Mouse (Mus musculus) gastrocnemius, postnatal 36 days (tissue): ENCODE measurements at regions not wholly inside any gene's neighbourhood (a gene's known extent, or its start where the extent isn't known, plus 50 kb on each side); places are given as distances from the start of the nearest gene placed in this dataset.

Experiments
- DNase-seq, 2 experiments: peaks; one replicate each; pipeline ENCODE4 v3.0.0; 2022
- intact Hi-C: fragments of 180-260 bp; cut with DNase I; formaldehyde crosslinking; loops from one replicate; pipeline ENCODE4 v1.15.1; 2025

DNA sequence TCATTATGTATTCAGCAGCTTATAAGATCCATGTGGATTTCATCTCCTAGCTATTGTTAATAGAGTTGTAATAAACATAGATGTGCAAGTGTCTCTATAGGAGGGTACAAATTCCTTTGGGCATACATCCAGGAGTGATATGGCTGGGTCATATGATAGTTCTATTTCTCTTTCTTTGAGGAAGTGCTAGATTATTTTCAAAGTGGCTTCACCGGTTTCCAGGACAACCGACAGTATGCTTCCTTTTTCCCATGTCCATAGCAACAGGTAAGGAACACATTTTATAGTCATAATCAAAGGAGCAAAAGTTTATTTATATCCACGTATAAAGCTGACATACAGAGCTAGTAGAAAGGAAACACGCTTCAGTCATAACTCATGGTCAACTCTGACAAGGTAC is 710.2 kb upstream of the Tenm4 start:
- intact Hi-C loops = no loop called here
- no peak for DNase-seq

GRCm38 (mm10) chr7:95465506-95465905 is 705.5 kb upstream of the Tenm4 start:
- intact Hi-C loops = no loop called here
- DNase-seq = no peak

GRCm38 (mm10) chr7:95467028-95467427 is 704.0 kb upstream of the Tenm4 start:
- intact Hi-C loops = no loop called here
- DNase-seq = no peak

- no peak for DNase-seq
- intact Hi-C loops = no loop called here
These were observed 697.2 kb upstream of the Tenm4 start for GRCm38 (mm10) chr7:95473892-95474291.

GRCm38 (mm10) chr7:95480121-95480726 is 690.8 kb upstream of the Tenm4 start:
- no peak for DNase-seq
- intact Hi-C loops = no loop called here

- intact Hi-C loops = no loop called here
- no peak for DNase-seq
These were observed 681.4 kb upstream of the Tenm4 start for GRCm38 (mm10) chr7:95489666-95490065.

- DNase-seq = no peak
- intact Hi-C loops = no loop called here
These were observed 676.3 kb upstream of the Tenm4 start for GRCm38 (mm10) chr7:95494793-95495192.

GRCm38 (mm10) chr7:95502959-95503358 is 668.1 kb upstream of the Tenm4 start:
- DNase-seq = no peak
- intact Hi-C loops = no loop called here

GRCm38 (mm10) chr7:95547256-95547655 is 623.8 kb upstream of the Tenm4 start:
- intact Hi-C loops = no loop called here
- no peak for DNase-seq

GRCm38 (mm10) chr7:95550099-95550498 is 620.9 kb upstream of the Tenm4 start:
- intact Hi-C loops = no loop called here
- DNase-seq = no peak

DNA sequence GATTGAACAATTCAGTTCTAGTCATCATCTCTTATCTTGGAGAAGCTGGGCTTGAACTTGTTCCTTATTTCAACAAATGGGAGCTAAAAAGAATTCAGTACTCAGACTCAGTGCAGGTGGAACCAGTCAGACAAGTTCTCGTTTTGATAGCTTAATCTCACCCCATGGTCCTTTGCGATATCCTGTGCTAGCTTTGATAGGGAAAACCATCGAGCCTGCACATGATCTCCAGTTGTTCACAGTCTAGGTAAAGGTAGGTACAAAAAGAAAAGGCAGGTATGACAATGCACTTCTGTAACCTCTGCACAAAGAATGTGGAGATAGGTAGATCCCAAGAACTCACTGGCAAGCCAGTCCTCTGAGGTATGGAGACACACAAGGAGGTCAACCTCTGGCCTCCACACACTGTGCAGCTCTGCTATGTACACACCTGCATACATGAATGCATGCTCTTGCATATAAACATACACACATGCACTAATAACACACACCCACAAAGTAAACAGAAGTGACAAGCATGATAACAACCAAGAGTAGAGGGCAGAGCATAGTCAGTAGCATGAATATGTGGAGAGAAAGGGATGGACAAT is 619.2 kb upstream of the Tenm4 start:
- intact Hi-C loops = no loop called here
- DNase-seq = no peak

- no peak for DNase-seq
- intact Hi-C loops = no loop called here
These were observed 612.5 kb upstream of the Tenm4 start for GRCm38 (mm10) chr7:95558589-95558988.

- no peak for DNase-seq
- intact Hi-C loops = no loop called here
These were observed 592.4 kb upstream of the Tenm4 start for GRCm38 (mm10) chr7:95578633-95579032.

GRCm38 (mm10) chr7:95581325-95581724 is 589.7 kb upstream of the Tenm4 start:
- DNase-seq = no peak
- intact Hi-C loops = no loop called here

- intact Hi-C loops = no loop called here
- DNase-seq = no peak
These were observed 572.7 kb upstream of the Tenm4 start for GRCm38 (mm10) chr7:95598339-95598738.

GRCm38 (mm10) chr7:95613736-95614135 is 557.3 kb upstream of the Tenm4 start:
- DNase-seq = no peak
- intact Hi-C loops = no loop called here

DNA sequence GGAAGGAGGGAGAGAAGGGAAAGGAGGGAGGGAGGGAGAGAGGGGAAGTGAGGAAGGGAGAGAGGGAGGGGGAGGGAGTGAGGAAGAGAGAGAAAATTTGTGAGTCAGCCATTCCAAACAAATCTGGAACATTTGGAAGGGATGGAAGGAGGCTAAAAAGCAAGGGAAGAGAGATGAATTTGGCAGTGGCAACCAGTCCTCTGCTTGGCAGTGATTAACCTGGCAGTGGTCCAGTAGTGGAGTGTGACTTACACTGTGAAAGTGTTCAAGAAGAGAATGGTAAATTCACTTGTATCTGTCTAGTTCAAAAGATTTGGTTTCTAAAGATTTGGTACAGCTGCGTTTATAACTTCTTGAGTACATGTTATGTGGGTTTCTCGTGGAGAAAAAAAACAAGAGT is 553.7 kb upstream of the Tenm4 start:
- intact Hi-C loops = no loop called here
- no peak for DNase-seq

DNA sequence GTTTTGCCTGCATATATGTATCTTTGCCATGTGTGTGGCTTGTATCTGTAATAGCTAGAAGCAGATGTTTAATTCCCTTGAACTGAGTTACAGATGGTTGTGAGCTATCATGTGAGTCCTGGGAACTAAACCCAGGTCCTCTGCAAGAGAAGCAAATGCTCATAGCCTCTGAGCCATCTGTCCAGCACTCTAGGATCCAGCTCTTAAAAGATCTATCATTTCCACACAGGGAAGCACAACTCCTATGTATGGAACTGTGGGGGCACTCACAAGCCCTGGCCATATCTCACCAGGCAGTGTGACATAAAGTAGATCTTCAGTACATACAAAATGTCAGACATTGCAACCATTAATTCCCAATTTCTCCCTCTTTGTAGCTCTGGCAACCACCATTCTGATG is 552.9 kb upstream of the Tenm4 start:
- intact Hi-C loops = no loop called here
- DNase-seq = no peak

DNA sequence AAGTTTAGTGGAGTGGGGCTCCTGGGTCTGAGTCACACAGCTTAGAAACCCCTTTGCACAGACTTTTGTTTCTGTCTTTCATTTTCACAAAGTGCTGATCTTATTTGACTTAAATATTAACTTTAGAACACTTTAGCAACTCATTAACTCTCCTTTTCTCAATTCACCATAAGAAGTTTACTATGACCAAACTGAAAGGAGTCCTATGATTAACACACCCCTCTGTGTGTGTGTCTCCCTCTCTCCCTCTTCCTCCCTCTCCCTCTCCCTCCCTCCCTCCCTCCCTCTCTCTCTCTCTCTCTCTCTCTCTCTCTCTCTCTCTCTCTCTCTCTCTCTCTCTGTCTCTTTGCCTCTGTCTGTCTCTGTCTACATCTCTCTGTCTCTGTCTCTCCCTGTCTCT is 551.0 kb upstream of the Tenm4 start:
- intact Hi-C loops = no loop called here
- no peak for DNase-seq

GRCm38 (mm10) chr7:95640683-95641082 is 530.4 kb upstream of the Tenm4 start:
- DNase-seq = no peak
- intact Hi-C loops = no loop called here

GRCm38 (mm10) chr7:95674319-95674718 is 496.7 kb upstream of the Tenm4 start:
- no peak for DNase-seq
- intact Hi-C loops = no loop called here

DNA sequence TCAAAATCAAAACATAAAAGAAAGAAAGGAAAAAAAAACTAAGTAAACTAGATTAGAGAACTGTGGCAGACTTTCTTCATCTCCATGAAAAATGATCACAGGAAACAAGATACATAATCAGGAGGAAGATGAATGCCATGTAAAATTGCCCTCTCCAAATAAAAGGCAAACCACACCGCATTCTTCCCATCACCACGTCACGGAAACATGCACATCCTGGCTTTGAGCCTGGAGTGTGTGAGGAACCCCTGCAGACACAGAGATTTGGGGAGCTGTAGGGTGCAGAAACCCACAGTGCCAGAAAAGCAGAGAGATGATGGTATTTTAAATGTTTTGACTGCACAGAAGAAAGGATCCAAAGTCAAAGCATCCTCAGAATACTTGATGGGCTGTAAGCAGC is 488.5 kb upstream of the Tenm4 start:
- no peak for DNase-seq
- intact Hi-C loops = no loop called here

- no peak for DNase-seq
- intact Hi-C loops = no loop called here
These were observed 483.3 kb upstream of the Tenm4 start for GRCm38 (mm10) chr7:95687733-95688132.
